Mouse (Mus musculus) MN1 (cell line): ENCODE results near the gene Dip2c.

ENCODE experiments used
- DNase-seq: peaks from one replicate; pipeline ENCODE4 v3.0.0-alpha.2; 2016; ENCODE audit warnings: low spot score

Gene Dip2c

GRCm38 (mm10) chr13:9538556-9538955, 262.2 kb downstream of the Dip2c start:
- DNase-seq, result no peak

DNA sequence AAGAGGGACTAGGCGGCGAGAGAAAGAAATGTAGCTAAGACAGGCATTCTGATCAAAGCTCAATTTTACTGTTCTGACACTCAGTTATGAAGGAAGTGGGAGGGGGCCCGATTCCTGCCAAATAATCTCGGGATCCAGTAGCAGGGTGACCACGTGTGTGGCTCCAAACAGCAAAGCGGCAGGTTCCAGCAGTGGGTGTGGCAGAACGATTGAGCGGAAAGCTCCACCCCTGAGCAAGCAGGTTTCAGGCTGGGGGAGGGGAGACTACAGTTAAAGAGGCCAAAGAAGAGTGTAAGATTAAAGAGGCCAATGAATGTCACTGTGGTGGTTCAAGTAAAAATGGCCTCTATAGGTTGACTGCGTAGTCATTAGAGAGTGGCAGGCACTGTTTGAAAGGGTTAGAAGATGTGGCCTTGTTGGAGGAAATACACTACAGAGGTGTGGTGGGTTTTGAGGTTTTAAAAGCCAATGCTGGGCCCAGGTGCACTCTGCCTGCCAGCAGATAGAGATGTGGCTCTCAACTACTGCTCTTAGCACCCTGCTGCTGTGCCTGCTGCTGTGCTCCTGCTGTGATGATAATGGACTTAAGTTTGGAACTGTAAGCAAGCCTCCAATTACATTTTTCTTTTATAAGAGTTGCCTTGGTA, 271.5 kb downstream of the Dip2c start:
- DNase-seq, result no peak

DNA sequence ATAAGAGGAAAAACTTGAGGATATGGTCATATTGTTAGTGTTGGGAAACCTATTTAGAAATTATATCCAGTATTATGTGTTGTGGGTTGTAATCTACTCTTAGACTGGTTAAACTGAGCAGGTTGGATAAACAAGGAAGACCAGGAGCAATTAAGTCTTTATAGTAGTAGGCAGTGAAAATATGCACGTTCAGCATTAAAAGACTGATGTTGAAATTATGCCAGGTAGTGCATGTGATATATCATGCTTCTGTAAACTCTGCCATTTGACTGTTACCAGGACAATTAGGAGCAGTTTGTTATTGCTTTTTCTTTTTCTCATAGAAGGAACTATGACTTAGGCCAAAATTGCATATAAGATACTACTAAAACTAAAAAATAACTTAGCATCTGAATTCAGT, 285.8 kb downstream of the Dip2c start:
- DNase-seq, result no peak

DNA sequence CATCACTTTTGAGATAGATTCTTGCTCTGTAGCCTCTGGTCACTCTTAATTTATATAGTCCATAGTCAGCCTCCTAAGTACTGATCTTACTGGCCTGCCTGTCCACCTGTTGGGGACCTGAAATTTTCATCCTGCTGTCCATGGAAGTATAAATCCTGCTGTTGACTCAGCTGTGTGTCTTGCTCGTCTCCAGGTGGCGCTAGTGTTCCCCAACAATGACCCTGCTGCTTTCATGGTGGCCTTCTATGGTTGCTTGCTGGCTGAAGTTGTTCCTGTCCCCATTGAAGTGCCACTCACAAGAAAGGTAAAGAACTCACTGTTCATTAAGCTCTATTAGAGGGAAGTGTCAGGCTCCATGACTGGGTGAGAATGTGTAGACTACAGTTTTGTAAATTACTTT, 286.6 kb downstream of the Dip2c start:
- DNase-seq, result no peak

- no peak for DNase-seq
Observed at GRCm38 (mm10) chr13:9568852-9569251, 292.5 kb downstream of the Dip2c start.

GRCm38 (mm10) chr13:9576686-9577085, 300.4 kb downstream of the Dip2c start:
- DNase-seq, result no peak

DNA sequence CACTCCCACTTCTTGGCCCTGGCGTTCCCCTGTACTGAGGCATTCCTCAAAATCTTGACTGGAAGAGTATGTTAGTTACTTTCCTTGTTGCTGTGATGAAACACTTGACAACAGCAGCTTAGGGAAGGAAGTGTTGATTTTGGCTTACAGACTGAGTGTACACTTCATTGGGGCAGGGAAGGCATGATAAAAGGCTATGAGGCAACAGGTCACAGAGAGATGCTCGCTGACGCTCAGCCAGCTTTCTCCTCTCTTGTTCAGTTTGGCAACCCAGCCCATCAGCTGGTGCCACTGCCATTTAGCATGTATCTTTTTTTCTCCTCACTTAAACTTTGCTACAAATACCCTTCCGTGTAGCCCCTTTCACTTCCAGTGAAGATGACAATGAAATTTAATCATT, 302.1 kb downstream of the Dip2c start:
- no peak for DNase-seq

DNA sequence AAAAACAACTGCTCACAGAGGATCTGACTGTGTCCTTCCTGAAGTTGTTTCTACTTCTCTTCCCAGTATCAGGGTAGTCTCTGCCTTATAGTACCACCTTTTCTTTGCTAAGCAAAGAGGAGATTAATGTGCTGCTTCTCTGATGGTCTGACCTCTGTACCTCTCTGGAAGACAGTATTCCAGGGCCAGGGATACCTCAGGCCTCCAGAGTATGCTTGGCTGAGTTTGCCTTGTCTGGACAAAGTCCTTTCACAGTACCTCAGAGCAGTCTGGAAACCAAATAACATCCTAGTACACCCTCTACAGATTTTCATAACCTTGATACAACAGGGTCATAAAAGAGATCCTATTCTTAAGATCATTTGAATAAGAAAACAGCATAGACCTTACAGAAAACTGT, 305.5 kb downstream of the Dip2c start:
- no peak for DNase-seq

GRCm38 (mm10) chr13:9583579-9583978, 307.3 kb downstream of the Dip2c start:
- no peak for DNase-seq

DNA sequence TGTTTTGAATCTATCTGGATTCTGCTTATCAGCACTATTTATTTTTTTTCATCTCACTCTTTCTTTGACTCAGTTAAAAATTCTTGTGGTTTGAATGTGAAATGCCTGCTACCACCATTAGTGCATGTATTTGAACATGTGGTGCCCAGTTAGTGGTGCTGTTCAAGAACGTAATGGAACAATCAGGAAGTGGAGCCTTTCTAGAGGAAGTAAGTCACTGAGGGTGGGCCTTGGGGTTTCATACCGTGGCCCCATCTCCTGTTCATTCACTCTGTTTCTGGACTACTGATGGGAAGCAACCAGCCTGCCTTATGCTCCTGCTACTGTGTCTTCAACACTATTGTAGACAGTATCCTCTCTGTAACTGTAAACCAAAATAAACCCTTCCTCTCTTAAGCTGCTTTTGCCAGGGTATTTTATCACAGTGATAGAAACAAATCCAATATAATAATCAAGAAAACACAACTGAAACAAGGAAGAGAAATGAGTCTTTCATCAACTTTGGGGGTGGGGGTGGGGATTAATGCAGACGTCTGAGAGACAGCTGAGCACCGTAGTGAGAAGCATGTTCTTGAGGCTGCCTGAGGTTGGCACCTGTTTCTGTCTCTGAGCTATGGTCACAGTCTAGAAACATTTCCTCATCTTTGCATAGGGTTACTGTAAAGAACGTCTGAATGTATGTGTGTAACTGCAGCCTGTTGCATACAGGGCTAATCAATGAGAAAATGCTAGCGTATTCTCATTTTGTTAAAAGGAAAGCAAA, 323.2 kb downstream of the Dip2c start:
- no peak for DNase-seq

- DNase-seq, result no peak
Observed at GRCm38 (mm10) chr13:9601350-9601749, 325.0 kb downstream of the Dip2c start.

- DNase-seq, result no peak
Observed at GRCm38 (mm10) chr13:9611229-9611628, 334.9 kb downstream of the Dip2c start.

DNA sequence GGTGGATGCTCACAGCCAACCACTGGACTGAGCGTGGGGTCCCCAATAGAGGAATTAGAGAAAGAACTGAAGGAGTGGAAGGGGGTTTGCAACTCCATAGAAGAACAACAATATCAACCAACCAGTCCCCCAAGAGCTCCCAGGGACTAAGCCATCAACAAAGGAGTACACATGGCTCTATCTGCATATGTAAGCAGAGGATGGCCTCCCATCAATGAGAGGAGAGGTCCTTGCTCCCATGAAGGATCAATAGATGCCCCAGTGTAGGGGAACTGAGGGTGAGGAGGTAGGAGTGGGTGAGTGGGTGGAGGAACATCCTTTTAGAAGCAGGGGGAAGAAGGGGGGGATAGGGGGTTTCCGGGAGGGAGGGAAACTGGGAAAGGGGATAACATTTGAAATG, 356.4 kb downstream of the Dip2c start:
- no peak for DNase-seq

GRCm38 (mm10) chr13:9635951-9636350, 359.6 kb downstream of the Dip2c start:
- no peak for DNase-seq

DNA sequence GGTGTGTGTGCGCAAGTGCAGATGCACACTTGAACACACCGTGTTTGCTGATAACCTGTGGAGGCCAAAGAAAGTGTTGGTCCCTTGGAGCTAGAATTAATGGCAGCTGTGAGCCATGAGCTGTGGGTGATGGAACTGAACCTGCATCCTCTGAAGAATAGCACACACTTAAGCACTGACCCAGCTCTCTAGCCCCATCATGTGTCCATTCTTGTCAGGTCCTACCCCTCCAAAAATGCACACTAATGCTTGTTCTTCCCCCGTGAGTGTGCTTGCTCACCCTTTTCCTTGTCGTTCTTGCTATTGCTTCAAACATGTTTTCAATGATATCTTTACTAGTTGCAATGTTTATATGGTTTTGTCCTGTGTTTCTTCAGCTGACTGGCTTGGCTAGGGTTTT, 360.2 kb downstream of the Dip2c start:
- DNase-seq, result peak; percentile 44

GRCm38 (mm10) chr13:9637949-9638348, 361.6 kb downstream of the Dip2c start:
- no peak for DNase-seq

DNA sequence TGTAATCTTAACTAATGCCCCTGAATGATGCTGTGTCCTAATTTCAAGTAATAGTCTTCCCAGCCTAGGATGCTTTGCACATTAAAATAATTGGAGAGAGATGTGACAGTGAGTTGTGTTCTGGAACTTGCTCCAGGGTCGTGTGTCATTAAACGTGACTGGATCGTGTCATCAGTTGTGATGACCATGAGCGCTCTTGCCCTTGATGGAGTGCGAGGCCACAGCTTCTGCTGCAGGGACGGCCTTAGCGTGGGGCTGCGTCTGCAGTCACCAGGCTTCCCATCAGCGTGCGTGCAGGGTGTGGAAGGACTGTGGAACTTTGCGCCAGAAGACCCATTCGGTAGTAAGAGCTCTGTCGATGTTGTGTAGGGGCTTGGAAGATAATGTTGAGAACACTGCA, 372.4 kb downstream of the Dip2c start:
- DNase-seq, result no peak

GRCm38 (mm10) chr13:9649894-9650293, 373.6 kb downstream of the Dip2c start:
- DNase-seq, result no peak

- DNase-seq, result no peak
Observed at GRCm38 (mm10) chr13:9650580-9650979, 374.3 kb downstream of the Dip2c start.

GRCm38 (mm10) chr13:9653018-9653417, 376.7 kb downstream of the Dip2c start:
- no peak for DNase-seq

- DNase-seq, result no peak
Observed at GRCm38 (mm10) chr13:9656613-9657012, 380.3 kb downstream of the Dip2c start.

DNA sequence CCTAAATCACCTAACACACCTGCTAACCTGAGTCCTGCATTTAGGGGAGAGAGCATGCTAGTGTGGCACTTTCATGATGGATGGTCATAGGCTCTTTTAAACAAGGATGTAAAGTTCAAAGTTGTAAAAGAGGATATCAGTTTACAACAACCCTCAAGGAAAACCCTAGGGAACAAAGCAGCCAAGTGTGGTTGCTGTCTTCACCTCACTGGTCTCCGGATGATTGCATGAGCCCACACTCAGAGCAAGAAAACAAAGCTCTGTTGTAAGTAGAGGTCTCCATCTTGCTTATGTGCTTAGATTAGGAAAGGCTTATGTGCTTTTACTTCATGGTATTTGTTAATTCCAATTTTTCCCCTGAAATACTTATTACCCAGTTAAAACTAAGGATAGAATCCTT, 384.4 kb downstream of the Dip2c start:
- no peak for DNase-seq

GRCm38 (mm10) chr13:9663593-9663992, 387.3 kb downstream of the Dip2c start:
- DNase-seq, result no peak

- DNase-seq, result no peak
Observed at GRCm38 (mm10) chr13:9667954-9668496, 391.7 kb downstream of the Dip2c start.
